Mouse (Mus musculus) brain, embryonic 14.5 days (tissue): ENCODE results near the gene Krt2. TPM values are rescaled to one million over a fixed set of nuclear protein-coding genes. Genes with fewer than 3 reads are reported as not detected.
A peak's percentile ranks its signal among the peaks of the same experiment; 100 is the strongest.

Experiments used
- DNase-seq: peaks from one replicate; pipeline ENCODE4 v3.0.0-alpha.2; 2011; ENCODE audit warnings: low read depth
- CTCF ChIP-seq: fragments of 200-500 bp; IDR thresholded peaks from 2 replicates; pipeline ENCODE4 v1.5.1; 2012; ENCODE audit warnings: inconsistent platforms, mild to moderate bottlenecking, moderate library complexity, borderline replicate concordance; ENCODE audit not compliant: insufficient read depth, insufficient read length; ENCODE audit errors: extremely low read depth
- POLR2A ChIP-seq: fragments of 200-500 bp; IDR thresholded peaks from 2 replicates; pipeline ENCODE4 v1.6.1; 2012; ENCODE audit warnings: mild to moderate bottlenecking, inconsistent platforms, borderline replicate concordance; ENCODE audit not compliant: poor library complexity, insufficient read depth, insufficient read length, severe bottlenecking; ENCODE audit errors: extremely low read depth
- polyA plus RNA-seq: library from polyadenylated mRNA; depleted of rRNA; stranded (reverse); fragments of >200 nt; gene quantifications from 2 replicates; pipeline ENCODE4 v1.2.3, GENCODE M21; 2012

Krt2 gene
- polyA plus RNA-seq, 1 experiment = not detected

- no peak for DNase-seq
- TF ChIP-seq CTCF (no peak), POLR2A (no peak)
Observed at GRCm38 (mm10) chr15:101843192-101843591, 25.2 kb upstream of the Krt2 start.

- peak; percentile 14; the same call in 1 of the 2 replicates for TF ChIP-seq CTCF
- TF ChIP-seq POLR2A = no peak
- DNase-seq = no peak
Observed at GRCm38 (mm10) chr15:101834784-101835328, 16.9 kb upstream of the Krt2 start.

- TF ChIP-seq POLR2A (no peak), CTCF (no peak)
- DNase-seq = no peak
Observed at GRCm38 (mm10) chr15:101833131-101833530, 15.2 kb upstream of the Krt2 start.

GRCm38 (mm10) chr15:101829441-101829840 is 11.5 kb upstream of the Krt2 start:
- DNase-seq = peak; percentile 53
- no peak for TF ChIP-seq CTCF
- TF ChIP-seq POLR2A = no peak

GRCm38 (mm10) chr15:101821786-101822185 is 3.8 kb upstream of the Krt2 start:
- peak; percentile 11 for DNase-seq
- TF ChIP-seq POLR2A (no peak), CTCF (no peak)

GRCm38 (mm10) chr15:101803052-101803822 is 14.7 kb downstream of the Krt2 start:
- no peak for TF ChIP-seq POLR2A
- no peak for TF ChIP-seq CTCF
- peak; percentile 71 for DNase-seq

- DNase-seq = peak; percentile 79
- TF ChIP-seq CTCF (no peak), POLR2A (no peak)
Observed at GRCm38 (mm10) chr15:101802296-101802835, 15.6 kb downstream of the Krt2 start, which contains the start of gene Krt73. Gene Krt73 (minus strand): TSS chr15:101802346.

GRCm38 (mm10) chr15:101790867-101791266 is 27.1 kb downstream of the Krt2 start:
- TF ChIP-seq POLR2A (no peak), CTCF (no peak)
- DNase-seq = peak; percentile 84

- no peak for TF ChIP-seq CTCF
- TF ChIP-seq POLR2A = no peak
- DNase-seq = no peak
Observed at GRCm38 (mm10) chr15:101786360-101786759, 31.6 kb downstream of the Krt2 start, which contains the start of gene Krt72. Gene Krt72 (minus strand): TSS chr15:101786460.

GRCm38 (mm10) chr15:101773420-101773819 is 44.5 kb downstream of the Krt2 start:
- TF ChIP-seq POLR2A (no peak), CTCF (no peak)
- DNase-seq = peak; percentile 2

GRCm38 (mm10) chr15:101772711-101773081 is 45.3 kb downstream of the Krt2 start:
- TF ChIP-seq CTCF (peak; percentile 91), POLR2A (no peak)
- DNase-seq = peak; percentile 90

GRCm38 (mm10) chr15:101772080-101772710 is 45.8 kb downstream of the Krt2 start:
- peak; percentile 26 for DNase-seq
- TF ChIP-seq CTCF (peak; percentile 39; the same call in 1 of the 2 replicates), POLR2A (no peak)
